Mouse (Mus musculus) induced T-regulatory cell, adult 2 months (primary cell): ENCODE results near the gene 9930104L06Rik.

Source experiments
- DNase-seq: peaks from one replicate; pipeline ENCODE4 v3.0.0-alpha.2; 2012; ENCODE audit warnings: low read depth

Gene 9930104L06Rik

GRCm38 (mm10) chr4:124960940-124961339 lies 24.1 kb downstream of the 9930104L06Rik start:
- DNase-seq = no peak

- DNase-seq = no peak
These were observed 25.7 kb downstream of the 9930104L06Rik start for GRCm38 (mm10) chr4:124962576-124962975.

- no peak for DNase-seq
These were observed 28.2 kb downstream of the 9930104L06Rik start for GRCm38 (mm10) chr4:124964912-124965599.

GRCm38 (mm10) chr4:124968711-124969110 lies 31.9 kb downstream of the 9930104L06Rik start:
- DNase-seq = no peak

- DNase-seq = no peak
These were observed 32.5 kb downstream of the 9930104L06Rik start for GRCm38 (mm10) chr4:124969219-124969848.

GRCm38 (mm10) chr4:124970194-124970593 lies 33.3 kb downstream of the 9930104L06Rik start:
- DNase-seq = no peak

- no peak for DNase-seq
These were observed 33.8 kb downstream of the 9930104L06Rik start for GRCm38 (mm10) chr4:124970677-124971076.

- no peak for DNase-seq
These were observed 34.2 kb downstream of the 9930104L06Rik start for GRCm38 (mm10) chr4:124971094-124971493.

- DNase-seq = no peak
These were observed 35.5 kb downstream of the 9930104L06Rik start for GRCm38 (mm10) chr4:124972316-124972715.

GRCm38 (mm10) chr4:124973296-124973695 lies 36.4 kb downstream of the 9930104L06Rik start:
- no peak for DNase-seq

- DNase-seq = no peak
These were observed 41.4 kb downstream of the 9930104L06Rik start for GRCm38 (mm10) chr4:124978201-124978600.

GRCm38 (mm10) chr4:124983893-124984526 lies 47.2 kb downstream of the 9930104L06Rik start:
- DNase-seq = peak; percentile 31

GRCm38 (mm10) chr4:124984871-124985670 lies 48.2 kb downstream of the 9930104L06Rik start:
- DNase-seq = no peak

GRCm38 (mm10) chr4:124985671-124986602 lies 49.1 kb downstream of the 9930104L06Rik start, which contains the start of gene Rspo1:
Gene Rspo1, plus strand, starts transcription at chr4:124986430.
- DNase-seq = no peak

- DNase-seq = no peak
These were observed 50.2 kb downstream of the 9930104L06Rik start for GRCm38 (mm10) chr4:124986739-124987710.

- no peak for DNase-seq
These were observed 50.9 kb downstream of the 9930104L06Rik start for GRCm38 (mm10) chr4:124987711-124988097.

- DNase-seq = no peak
These were observed 51.5 kb downstream of the 9930104L06Rik start for GRCm38 (mm10) chr4:124988382-124988781.

GRCm38 (mm10) chr4:124989787-124990253 lies 53.0 kb downstream of the 9930104L06Rik start:
- DNase-seq = no peak

- DNase-seq = no peak
These were observed 53.5 kb downstream of the 9930104L06Rik start for GRCm38 (mm10) chr4:124990325-124990724.
